Mouse (Mus musculus) myocyte (in vitro differentiated cells): Measurements from ENCODE around the gene Prnp.

Source experiments
- CEBPB ChIP-seq: IDR thresholded peaks from 2 replicates; pipeline ENCODE4 v1.6.1; 2011; ENCODE audit warnings: mild to moderate bottlenecking, moderate library complexity; ENCODE audit not compliant: poor library complexity, insufficient read depth, severe bottlenecking
- E2F4 ChIP-seq: IDR thresholded peaks from one replicate; pipeline ENCODE4 v1.6.1; 2011; ENCODE audit warnings: mild to moderate bottlenecking, control low read depth, moderate library complexity; ENCODE audit not compliant: insufficient read depth
- MAX ChIP-seq: IDR thresholded peaks from one replicate; pipeline ENCODE4 v1.6.1; 2011; ENCODE audit warnings: low read depth, mild to moderate bottlenecking, control low read depth
- MYOD1 ChIP-seq, 3 experiments: IDR thresholded peaks; one replicate each; pipeline ENCODE4 v1.6.1; 2011; ENCODE audit warnings: control low read depth in 2 of 3, low read depth in 2 of 3, mild to moderate bottlenecking in 2 of 3, moderate library complexity in 1 of 3; ENCODE audit not compliant: insufficient read length in 2 of 3, control insufficient read depth in 1 of 3
- MYOG ChIP-seq, 3 experiments: IDR thresholded peaks; one replicate each; pipeline ENCODE4 v1.6.1; 2011; ENCODE audit warnings: control low read depth in 2 of 3, low read depth in 2 of 3, mild to moderate bottlenecking in 2 of 3; ENCODE audit not compliant: insufficient read length in 2 of 3, control insufficient read depth in 1 of 3, insufficient read depth in 1 of 3
- POLR2A ChIP-seq: IDR thresholded peaks from one replicate; pipeline ENCODE4 v1.6.1; 2011; ENCODE audit warnings: low read depth, mild to moderate bottlenecking, control low read depth, moderate library complexity; ENCODE audit not compliant: insufficient read length
- REST ChIP-seq: IDR thresholded peaks from one replicate; pipeline ENCODE4 v1.6.1; 2011; ENCODE audit warnings: mild to moderate bottlenecking, control low read depth, moderate library complexity; ENCODE audit not compliant: insufficient read depth, insufficient read length
- TCF12 ChIP-seq: IDR thresholded peaks from one replicate; pipeline ENCODE4 v1.6.1; 2011; ENCODE audit warnings: mild to moderate bottlenecking, control low read depth; ENCODE audit not compliant: poor library complexity, insufficient read depth, severe bottlenecking
- TCF3 ChIP-seq: IDR thresholded peaks from one replicate; pipeline ENCODE4 v1.6.1; 2011; ENCODE audit warnings: low read depth, control low read depth; ENCODE audit not compliant: insufficient read length
- USF1 ChIP-seq: IDR thresholded peaks from one replicate; pipeline ENCODE4 v1.6.1; 2011; ENCODE audit warnings: low read depth, mild to moderate bottlenecking, control low read depth, moderate library complexity

DNA sequence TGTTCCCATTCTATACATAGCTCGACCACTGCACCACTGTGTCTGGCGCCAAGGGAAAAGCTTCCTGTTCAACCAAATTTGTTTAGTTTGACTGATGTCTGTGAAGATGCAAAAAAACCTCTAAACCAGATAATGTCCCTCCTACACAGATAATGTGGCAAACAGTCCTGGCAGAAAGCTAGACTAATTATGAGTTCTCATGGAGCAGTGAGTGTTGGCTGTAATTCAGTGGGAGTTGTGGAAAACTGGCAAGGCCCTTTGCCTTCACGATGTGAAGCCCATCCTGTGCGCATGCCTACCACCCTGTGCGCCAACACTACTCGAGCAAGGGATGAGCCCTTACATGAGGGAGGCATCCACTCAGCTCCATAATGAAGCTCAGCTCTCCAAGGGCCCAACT, 36.0 kb downstream of the Prnp start:
- TF ChIP-seq POLR2A (no peak), CEBPB (no peak), TCF12 (no peak), USF1 (no peak), E2F4 (no peak), MAX (no peak), REST (no peak), MYOG (IDR thresholded peaks at IDR 0.05; ENCODE audit: control insufficient read depth in 1 of 3, insufficient read depth in 1 of 3, insufficient read length in 2 of 3, low read depth in 2 of 3) (no peak), TCF3 (no peak), MYOD1 (IDR thresholded peaks at IDR 0.05; ENCODE audit: control insufficient read depth in 1 of 3, insufficient read length in 2 of 3, low read depth in 2 of 3) (no peak)
